Mouse (Mus musculus): ENCODE measurements around the gene Tent5b. TPM values are rescaled to one million over a fixed set of nuclear protein-coding genes. Genes with fewer than 3 reads are reported as not detected.

Gene Tent5b
- polyA plus RNA-seq, 1 experiment from 2014 or later = not detected

DNA sequence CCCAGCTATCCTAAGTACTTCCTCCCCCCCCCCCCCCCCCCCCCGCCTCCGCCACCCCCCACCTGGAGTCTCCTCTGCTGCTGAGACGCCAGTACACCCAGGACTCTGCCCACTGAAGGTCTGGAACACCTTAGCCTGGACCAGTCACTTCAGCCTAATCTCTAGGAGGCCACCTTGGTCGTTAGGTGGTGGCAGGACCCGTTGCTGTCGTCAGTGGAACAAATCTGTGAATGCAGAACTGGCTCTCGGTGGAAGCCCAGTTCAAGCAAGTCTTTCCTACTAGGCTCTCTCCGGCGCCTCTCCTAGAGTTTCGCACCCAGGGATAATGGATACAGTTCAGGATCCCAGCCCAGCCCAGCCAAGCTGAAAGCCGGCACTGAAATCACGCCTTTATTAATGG lies 14.0 kb downstream of the Tent5b start:
- Histone ChIP-seq H3K9me3 (replicated peaks) (no peaks in the 10 kb centered on the region), H3K27ac (no peak overlapping the region), H3K36me3 (no peaks in the 10 kb centered on the region), H3K4me2 (peak overlapping the region; percentile 67), H3K4me1 (peaks cover 46% of the 10 kb centered on the region), H3K4me3 (peak overlapping the region; percentile 40), H3K27me3 (replicated peaks) (peaks cover 70% of the 10 kb centered on the region), H3K9ac (no peak overlapping the region)
- WGBS (ENCODE audit: insufficient replicate concordance) = 14% methylated on average over 9 of the region's 12 CpGs
- ATAC-seq = no peak

DNA sequence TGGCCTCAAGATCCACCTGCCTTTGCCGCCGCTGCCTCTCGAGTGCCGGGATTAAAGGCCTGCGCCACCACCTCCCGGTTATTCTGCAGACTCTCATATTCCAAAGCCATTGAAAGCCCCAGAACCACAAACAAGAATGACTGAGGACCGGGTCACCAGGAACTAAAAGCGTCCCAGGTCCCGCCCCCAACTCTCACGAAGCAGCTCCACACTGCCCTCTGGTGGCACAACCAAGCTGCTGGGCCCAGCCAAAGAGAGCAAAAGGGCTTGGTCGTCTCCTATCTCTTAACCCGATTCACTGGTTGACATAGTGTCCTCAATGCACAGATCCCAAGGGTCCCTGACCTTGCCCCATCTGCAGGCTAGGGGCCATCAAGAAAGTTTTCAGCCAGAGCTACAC lies 14.5 kb downstream of the Tent5b start:
- Histone ChIP-seq H3K27me3 (replicated peaks) (peaks cover 74% of the 10 kb centered on the region), H3K36me3 (no peaks in the 10 kb centered on the region), H3K27ac (no peak overlapping the region), H3K9ac (no peak overlapping the region), H3K4me1 (peaks cover 40% of the 10 kb centered on the region), H3K4me2 (peak overlapping the region; percentile 67), H3K9me3 (replicated peaks) (no peaks in the 10 kb centered on the region), H3K4me3 (peak overlapping the region; percentile 40)
- 2% methylated on average over 12 of the region's 12 CpGs for WGBS (ENCODE audit: insufficient replicate concordance)
- peak; percentile 56 for ATAC-seq

DNA sequence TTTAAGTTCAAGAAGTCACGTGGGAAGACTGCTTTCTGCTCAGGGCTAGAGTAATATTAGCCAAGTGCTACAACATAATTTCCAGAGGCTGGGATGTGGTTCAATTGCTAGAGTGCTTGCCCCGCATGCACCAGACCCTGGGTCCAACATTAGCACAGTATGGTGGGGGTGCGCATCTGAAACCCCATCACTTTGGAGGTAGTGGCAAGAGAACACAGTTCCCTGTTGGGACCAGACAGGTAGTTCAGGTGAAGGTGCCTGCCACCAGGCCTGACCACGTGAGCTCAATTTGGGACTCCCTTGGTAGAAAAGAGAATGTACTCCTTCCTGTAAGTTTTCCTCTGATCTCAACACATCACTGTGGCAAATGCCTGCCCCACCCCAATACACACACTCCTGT lies 14.9 kb downstream of the Tent5b start:
- H3K4me2 ChIP-seq = no peak overlapping the region
- H3K4me1 ChIP-seq = peaks cover 36% of the 10 kb centered on the region
- H3K36me3 ChIP-seq = no peaks in the 10 kb centered on the region
- H3K27ac ChIP-seq = no peak overlapping the region
- H3K4me3 ChIP-seq = no peak overlapping the region
- ATAC-seq = no peak
- no peaks in the 10 kb centered on the region for H3K9me3 ChIP-seq (replicated peaks)
- no peak overlapping the region for H3K9ac ChIP-seq
- 47% methylated on average over 4 of the region's 4 CpGs for WGBS (ENCODE audit: insufficient replicate concordance)
- H3K27me3 ChIP-seq (replicated peaks) = peaks cover 77% of the 10 kb centered on the region

DNA sequence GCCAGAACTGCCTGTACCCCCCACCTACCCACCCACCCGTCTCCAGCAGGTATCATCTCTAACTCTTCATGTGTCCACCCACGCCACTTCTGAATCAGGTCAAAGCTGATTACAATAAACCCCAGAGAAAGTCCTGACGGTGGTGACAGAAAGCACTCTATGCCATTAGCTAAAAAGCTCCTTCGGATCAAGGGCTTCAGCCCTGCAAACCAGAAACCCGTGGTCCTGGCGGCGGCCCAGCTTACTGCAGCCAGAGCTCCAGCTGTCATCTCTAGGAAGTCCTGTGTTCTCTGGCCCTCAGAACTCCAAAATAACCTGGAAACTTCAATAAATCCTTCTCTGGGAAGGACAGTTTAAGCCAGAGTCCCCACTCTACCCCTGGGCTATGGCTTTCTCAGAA lies 15.8 kb downstream of the Tent5b start:
- WGBS (ENCODE audit: insufficient replicate concordance) = 32% methylated on average over 7 of the region's 7 CpGs

DNA sequence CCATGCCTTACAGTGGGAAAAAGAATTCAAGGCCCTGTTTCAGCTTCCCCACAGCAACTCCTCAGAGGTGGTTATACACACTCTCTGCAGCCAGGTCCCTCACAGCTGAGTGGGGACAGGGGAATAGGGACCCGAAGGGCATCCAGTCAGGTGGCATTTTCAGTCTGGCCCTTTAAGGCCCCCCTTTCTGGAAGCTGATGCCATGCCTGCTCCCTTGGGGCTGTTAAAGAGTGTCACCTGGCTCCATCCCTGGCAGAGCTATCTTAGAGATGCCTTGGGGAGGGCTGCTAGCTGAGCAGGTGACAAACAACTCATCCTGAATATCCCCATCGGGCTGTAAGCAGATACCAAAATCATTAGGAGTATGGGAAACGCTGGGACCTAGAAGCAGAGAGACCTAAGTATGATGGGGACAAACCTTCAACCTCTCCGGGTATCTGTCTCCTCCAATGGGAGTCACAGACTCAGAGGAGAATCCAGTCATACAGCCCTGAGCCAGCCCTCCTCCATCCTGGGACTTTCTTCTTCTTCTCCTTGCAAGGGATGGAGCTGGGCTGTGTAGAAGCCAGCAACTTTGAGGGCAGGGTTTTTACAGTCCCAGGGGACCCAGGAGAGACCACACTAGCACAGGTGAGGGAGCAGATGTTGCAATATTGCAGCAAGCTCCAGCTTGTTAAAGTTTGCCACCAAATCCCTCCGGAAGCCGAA lies 17.0 kb downstream of the Tent5b start:
- H3K4me1 ChIP-seq = peaks cover 26% of the 10 kb centered on the region
- no peak overlapping the region for H3K4me3 ChIP-seq

More for the DNA sequence above, 15.8 kb downstream of the Tent5b start:
- ATAC-seq = no peak
- Histone ChIP-seq H3K4me1 (peaks cover 35% of the 10 kb centered on the region), H3K27ac (no peak overlapping the region), H3K9ac (no peak overlapping the region), H3K27me3 (replicated peaks) (peaks cover 86% of the 10 kb centered on the region), H3K9me3 (replicated peaks) (no peaks in the 10 kb centered on the region), H3K4me2 (no peak overlapping the region), H3K36me3 (no peaks in the 10 kb centered on the region), H3K4me3 (no peak overlapping the region)

DNA sequence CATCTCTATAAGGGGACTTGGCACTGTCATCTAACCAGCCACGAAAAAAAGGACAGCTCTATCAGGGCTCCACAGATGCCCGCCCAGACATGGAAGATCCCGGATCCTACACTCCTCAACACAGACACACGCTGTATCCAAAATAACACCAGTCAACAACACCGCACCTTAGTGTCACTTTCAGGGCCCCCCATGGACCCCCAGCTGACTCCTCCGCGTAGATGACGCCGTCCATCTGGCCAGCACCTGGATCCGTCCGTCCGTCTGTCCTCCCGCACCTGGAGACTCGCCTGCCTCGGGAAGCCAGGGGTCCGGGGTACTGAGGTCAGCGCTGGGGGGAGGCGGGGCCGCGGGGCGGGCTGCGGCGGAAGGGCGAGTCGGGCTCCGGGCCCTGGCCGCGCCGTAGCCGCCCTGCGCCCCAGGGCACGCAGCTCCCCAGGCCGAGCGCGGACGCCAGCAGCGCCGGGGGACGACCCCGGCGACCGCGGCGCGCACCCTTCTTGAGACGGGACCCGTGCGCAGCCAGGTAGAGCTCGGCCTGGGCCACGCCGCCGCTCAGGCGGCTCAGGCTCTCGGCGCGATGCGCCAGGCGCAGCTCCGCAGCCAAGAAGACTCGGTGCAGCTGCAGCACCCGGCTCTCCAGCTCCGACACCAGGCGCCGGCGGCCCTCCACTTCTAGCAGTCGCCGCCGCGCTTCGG lies 17.7 kb downstream of the Tent5b start:
- ATAC-seq = no peak
- peak overlapping the region; percentile 43; the same call in 1 of the 2 replicates for H3K9ac ChIP-seq
- WGBS (ENCODE audit: insufficient replicate concordance) = 2% methylated on average over 48 of the region's 70 CpGs

More for the DNA sequence above, 17.0 kb downstream of the Tent5b start:
- no peak for ATAC-seq
- Histone ChIP-seq H3K4me2 (no peak overlapping the region), H3K27ac (no peak overlapping the region), H3K27me3 (replicated peaks) (peaks cover 98% of the 10 kb centered on the region), H3K36me3 (no peaks in the 10 kb centered on the region), H3K9me3 (replicated peaks) (no peaks in the 10 kb centered on the region), H3K9ac (no peak overlapping the region)
- WGBS (ENCODE audit: insufficient replicate concordance) = 21% methylated on average over 6 of the region's 6 CpGs

DNA sequence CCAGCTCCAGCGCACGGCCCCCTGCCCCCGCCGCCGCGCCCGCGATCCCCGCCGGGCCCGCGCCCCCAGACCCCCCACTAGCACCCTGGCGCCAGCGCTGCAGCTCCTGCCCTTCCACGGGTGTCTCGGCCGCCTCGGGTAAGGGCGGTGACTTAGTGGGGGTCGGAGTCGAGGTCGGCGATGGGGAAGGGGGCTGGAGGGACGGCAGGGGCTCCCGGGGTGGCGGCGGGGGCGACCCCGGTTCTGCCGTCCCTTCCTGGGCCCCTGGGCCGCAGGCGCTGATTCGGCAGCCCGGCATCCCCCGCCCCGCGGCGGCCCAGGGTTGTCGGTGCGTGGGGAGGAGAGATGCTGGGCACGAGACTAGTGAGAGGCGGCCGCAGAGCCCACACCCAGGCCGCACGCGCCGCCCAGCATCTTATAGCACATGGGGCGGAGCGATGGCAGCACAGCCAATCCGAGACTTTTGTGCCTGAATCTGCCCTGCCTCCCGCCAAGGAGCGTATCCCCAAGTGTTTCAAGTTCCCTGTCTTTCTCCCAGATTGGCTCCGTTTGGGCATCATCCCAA lies 18.3 kb downstream of the Tent5b start, which contains the start of gene Trnp1:
Gene Trnp1, minus strand, starts transcription at position 391 of the 565 bp plus-strand sequence.
- H3K4me1 ChIP-seq = peaks cover 23% of the 10 kb centered on the region
- peak within 1 kb of the TSS; percentile 76 for H3K4me2 ChIP-seq
- WGBS (ENCODE audit: insufficient replicate concordance) = under 1% methylated on average over 53 of the region's 53 CpGs
- H3K36me3 ChIP-seq = no peaks in the 10 kb centered on the region
- H3K9ac ChIP-seq = peak within 1 kb of the TSS; percentile 43; the same call in 1 of the 2 replicates
- peaks cover 100% of the 10 kb centered on the region for H3K27me3 ChIP-seq (replicated peaks)
- 0 out of 2 replicates have a peak, but pooled peaks have one; percentile 46 for ATAC-seq
- peak within 1 kb of the TSS; percentile 51 for H3K4me3 ChIP-seq
- H3K9me3 ChIP-seq (replicated peaks) = no peaks in the 10 kb centered on the region
- H3K27ac ChIP-seq = no peak within 1 kb of the TSS

More for the DNA sequence above, 17.7 kb downstream of the Tent5b start:
- Histone ChIP-seq H3K27me3 (replicated peaks) (peaks cover 98% of the 10 kb centered on the region), H3K4me2 (peak overlapping the region; percentile 76), H3K4me1 (peaks cover 23% of the 10 kb centered on the region), H3K36me3 (no peaks in the 10 kb centered on the region), H3K27ac (no peak overlapping the region), H3K4me3 (peak overlapping the region; percentile 51), H3K9me3 (replicated peaks) (no peaks in the 10 kb centered on the region)

DNA sequence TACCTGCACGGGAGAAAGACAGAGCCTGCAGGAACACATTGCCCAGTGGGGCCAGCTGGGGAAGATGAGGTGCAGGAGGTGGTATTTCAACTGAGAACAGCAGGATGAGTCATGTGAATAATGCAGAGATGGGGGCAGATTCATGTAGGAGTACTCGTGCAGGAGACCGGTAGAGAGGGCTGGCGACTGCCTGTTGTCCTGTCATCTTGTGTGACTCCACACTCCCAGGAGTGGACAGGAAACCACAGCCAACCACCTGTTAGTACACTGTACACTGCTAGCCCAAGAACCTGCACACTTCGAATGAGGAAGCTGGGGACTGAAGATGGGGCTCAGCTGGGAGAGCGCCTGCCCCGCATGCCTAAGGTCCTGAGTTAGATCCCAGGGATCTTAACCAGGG lies 21.6 kb downstream of the Tent5b start:
- Histone ChIP-seq H3K27me3 (replicated peaks) (peaks cover 98% of the 10 kb centered on the region), H3K4me1 (peaks cover 16% of the 10 kb centered on the region), H3K9me3 (replicated peaks) (no peaks in the 10 kb centered on the region), H3K4me2 (no peak overlapping the region), H3K4me3 (no peak overlapping the region), H3K27ac (no peak overlapping the region), H3K36me3 (no peaks in the 10 kb centered on the region), H3K9ac (no peak overlapping the region)
- no peak for ATAC-seq
- WGBS (ENCODE audit: insufficient replicate concordance) = 31% methylated on average over 7 of the region's 7 CpGs

DNA sequence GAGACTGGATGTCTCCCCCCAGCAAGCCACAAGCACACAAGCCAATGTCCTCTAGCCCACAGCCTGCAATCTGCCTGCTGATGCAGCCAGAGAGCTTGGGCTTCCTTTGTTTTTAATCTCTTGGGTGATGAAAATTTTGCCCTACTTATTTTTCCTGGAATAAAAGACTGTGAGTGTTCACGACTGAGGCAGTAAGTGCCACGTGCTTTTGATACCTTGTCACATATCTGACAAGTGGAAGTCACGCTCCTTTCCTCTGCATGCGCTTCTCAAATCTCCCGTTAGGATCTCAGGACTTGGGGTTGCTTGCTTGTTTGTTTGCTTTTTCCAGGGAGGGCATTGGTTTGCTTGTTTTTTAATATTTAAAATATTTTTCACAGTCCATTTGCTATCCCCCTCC lies 24.4 kb downstream of the Tent5b start:
- no peak for ATAC-seq
- H3K4me3 ChIP-seq = no peak overlapping the region
- no peak overlapping the region for H3K4me2 ChIP-seq
- no peaks in the 10 kb centered on the region for H3K36me3 ChIP-seq
- no peaks in the 10 kb centered on the region for H3K9me3 ChIP-seq (replicated peaks)
- H3K4me1 ChIP-seq = 0 out of 2 replicates have a peak, but pooled peaks cover 2% of the 10 kb centered on the region
- H3K9ac ChIP-seq = no peak overlapping the region
- WGBS (ENCODE audit: insufficient replicate concordance) = 36% methylated on average over 5 of the region's 5 CpGs
- no peak overlapping the region for H3K27ac ChIP-seq
- peaks cover 98% of the 10 kb centered on the region for H3K27me3 ChIP-seq (replicated peaks)

DNA sequence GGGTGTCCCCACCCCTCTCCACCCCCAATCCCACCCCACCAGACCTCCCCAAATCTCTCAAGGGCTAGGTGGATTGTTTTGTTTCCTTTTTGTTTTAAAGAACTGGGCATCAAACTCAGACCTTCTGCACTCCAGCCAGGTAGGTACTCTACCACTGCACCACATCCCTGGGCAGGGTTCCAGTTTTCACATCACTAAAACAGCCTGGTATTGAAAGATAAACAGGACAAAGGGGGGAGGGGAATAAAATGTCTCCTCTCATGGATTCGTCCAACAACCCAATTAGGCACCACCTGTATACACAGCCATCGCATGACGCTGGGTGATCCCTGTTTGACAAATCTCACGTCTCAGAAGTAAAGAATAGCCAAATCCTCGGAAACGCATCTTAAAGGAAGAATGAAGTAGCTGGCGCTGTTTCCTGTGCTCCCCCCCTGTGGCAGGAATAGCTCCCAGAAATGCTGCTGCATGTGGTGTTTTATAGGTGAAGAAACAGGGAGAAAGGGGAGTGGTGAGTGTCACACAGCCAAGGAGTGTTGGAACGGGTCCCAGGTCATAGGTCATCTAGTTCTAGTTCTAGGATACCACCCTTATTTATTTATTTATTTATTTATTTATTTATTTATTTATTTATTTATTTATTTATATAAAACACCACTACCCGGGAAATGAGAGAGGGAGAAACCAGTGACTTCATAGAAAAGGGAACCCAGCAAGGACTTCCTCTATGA lies 25.0 kb downstream of the Tent5b start:
- WGBS (ENCODE audit: insufficient replicate concordance) = 52% methylated on average over 9 of the region's 9 CpGs

DNA sequence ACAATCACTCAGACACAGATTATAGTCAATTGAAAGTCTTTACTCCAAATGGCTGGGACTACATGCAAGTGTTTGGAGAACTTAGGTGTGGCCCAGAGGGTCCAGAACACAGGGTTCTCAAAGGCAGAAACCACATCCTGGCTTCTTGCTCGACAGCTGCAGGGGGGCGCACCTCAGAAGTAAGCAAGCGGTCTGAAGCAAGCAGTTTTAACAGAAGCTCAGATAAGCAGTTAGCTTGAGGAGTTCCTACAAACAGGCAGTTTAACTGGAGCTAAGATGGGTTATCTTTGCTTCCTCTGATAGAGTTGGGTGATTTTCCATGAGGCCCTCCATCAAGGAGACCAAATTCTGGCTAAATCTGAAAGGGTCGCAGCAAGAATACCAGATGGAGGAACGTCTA lies 26.6 kb downstream of the Tent5b start:
- no peak for ATAC-seq
- Histone ChIP-seq H3K4me2 (no peak overlapping the region), H3K4me1 (0 out of 2 replicates have a peak, but pooled peaks cover 2% of the 10 kb centered on the region), H3K36me3 (no peaks in the 10 kb centered on the region), H3K4me3 (no peak overlapping the region), H3K9me3 (replicated peaks) (no peaks in the 10 kb centered on the region), H3K9ac (no peak overlapping the region), H3K27me3 (replicated peaks) (peaks cover 94% of the 10 kb centered on the region), H3K27ac (no peak overlapping the region)
- 31% methylated on average over 5 of the region's 5 CpGs for WGBS (ENCODE audit: insufficient replicate concordance)

More for the DNA sequence above, 25.0 kb downstream of the Tent5b start:
- H3K4me2 ChIP-seq = no peak overlapping the region
- H3K27ac ChIP-seq = no peak overlapping the region
- peaks cover 95% of the 10 kb centered on the region for H3K27me3 ChIP-seq (replicated peaks)
- no peaks in the 10 kb centered on the region for H3K36me3 ChIP-seq
- no peak overlapping the region for H3K4me3 ChIP-seq
- H3K4me1 ChIP-seq = 0 out of 2 replicates have a peak, but pooled peaks cover 2% of the 10 kb centered on the region
- ATAC-seq = no peak
- H3K9me3 ChIP-seq (replicated peaks) = no peaks in the 10 kb centered on the region
- H3K9ac ChIP-seq = no peak overlapping the region

Data from liver, embryonic 12.5 days (tissue).